Mouse (Mus musculus): ENCODE results near the gene Mr1. TPM values are rescaled to one million over a fixed set of nuclear protein-coding genes. Genes with fewer than 3 reads are reported as not detected.

Mr1 gene
- polyA plus RNA-seq, 1 experiment from 2014 or later, result 0.55 TPM

GRCm38 (mm10) chr1:155119719-155120118, 26.9 kb downstream of the Mr1 start:
- ATAC-seq (replicated peaks; ENCODE audit: low FRiP score) (no peak), DNase-seq (ENCODE audit: low spot score) (no peak)
- WGBS, result 86% methylated on average over 1 of the region's 1 CpGs
- Histone ChIP-seq H3K9me3 (ENCODE audit: control insufficient read depth, low read length) (no peaks in the 10 kb centered on the region), H3K4me1 (replicated peaks; ENCODE audit: control insufficient read depth, insufficient read depth, low read length) (no peaks in the 10 kb centered on the region), H3K4me2 (ENCODE audit: low read depth, low read length, severe bottlenecking) (no peak overlapping the region), H3K36me3 (ENCODE audit: control insufficient read depth, insufficient read depth, low read length) (no peaks in the 10 kb centered on the region), H3K27me3 (ENCODE audit: control insufficient read depth, insufficient read depth, low read length) (no peaks in the 10 kb centered on the region), H3K27ac (ENCODE audit: low read depth, low read length) (no peak overlapping the region), H3K4me3 (ENCODE audit: low read depth, low read length) (no peak overlapping the region), H3K9ac (ENCODE audit: low read length) (no peak overlapping the region)

GRCm38 (mm10) chr1:155113946-155114345, 32.7 kb downstream of the Mr1 start:
- DNase-seq (ENCODE audit: low spot score), result no peak
- Histone ChIP-seq H3K27ac (ENCODE audit: low read depth, low read length) (no peak overlapping the region), H3K36me3 (ENCODE audit: control insufficient read depth, insufficient read depth, low read length) (no peaks in the 10 kb centered on the region), H3K9ac (ENCODE audit: low read length) (no peak overlapping the region), H3K9me3 (ENCODE audit: control insufficient read depth, low read length) (no peaks in the 10 kb centered on the region), H3K4me3 (ENCODE audit: low read depth, low read length) (no peak overlapping the region), H3K27me3 (ENCODE audit: control insufficient read depth, insufficient read depth, low read length) (no peaks in the 10 kb centered on the region), H3K4me1 (replicated peaks; ENCODE audit: control insufficient read depth, insufficient read depth, low read length) (peaks cover 17% of the 10 kb centered on the region), H3K4me2 (ENCODE audit: low read depth, low read length, severe bottlenecking) (no peak overlapping the region)
- 10% methylated on average over 3 of the region's 3 CpGs for WGBS
- ATAC-seq (replicated peaks; ENCODE audit: low FRiP score), result no peak

DNA sequence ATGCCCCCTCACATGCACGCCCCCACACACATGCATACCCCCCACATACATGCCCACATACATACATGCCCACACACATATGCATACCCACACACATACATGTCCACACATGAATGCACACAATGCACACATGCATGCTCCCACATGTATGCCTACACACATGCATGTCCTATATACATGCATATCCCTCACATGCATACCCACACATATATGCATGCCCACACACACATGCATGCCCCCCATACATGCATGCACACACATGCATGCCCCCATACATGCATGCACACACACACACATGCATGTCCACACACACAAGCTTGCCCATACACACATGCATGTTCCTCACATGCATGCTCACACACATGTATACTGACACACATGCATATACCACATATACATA, 33.7 kb downstream of the Mr1 start:
- H3K9ac ChIP-seq (ENCODE audit: low read length), result no peak overlapping the region
- H3K9me3 ChIP-seq (ENCODE audit: control insufficient read depth, low read length), result no peaks in the 10 kb centered on the region
- H3K27ac ChIP-seq (ENCODE audit: low read depth, low read length), result no peak overlapping the region
- no peaks in the 10 kb centered on the region for H3K36me3 ChIP-seq (ENCODE audit: control insufficient read depth, insufficient read depth, low read length)
- no peak overlapping the region for H3K4me2 ChIP-seq (ENCODE audit: low read depth, low read length, severe bottlenecking)
- 95% methylated on average over 1 of the region's 1 CpGs for WGBS
- no peak overlapping the region for H3K4me3 ChIP-seq (ENCODE audit: low read depth, low read length)
- ATAC-seq (replicated peaks; ENCODE audit: low FRiP score) (no peak), DNase-seq (ENCODE audit: low spot score) (no peak)
- H3K4me1 ChIP-seq (replicated peaks; ENCODE audit: control insufficient read depth, insufficient read depth, low read length), result peaks cover 19% of the 10 kb centered on the region
- H3K27me3 ChIP-seq (ENCODE audit: control insufficient read depth, insufficient read depth, low read length), result no peaks in the 10 kb centered on the region

DNA sequence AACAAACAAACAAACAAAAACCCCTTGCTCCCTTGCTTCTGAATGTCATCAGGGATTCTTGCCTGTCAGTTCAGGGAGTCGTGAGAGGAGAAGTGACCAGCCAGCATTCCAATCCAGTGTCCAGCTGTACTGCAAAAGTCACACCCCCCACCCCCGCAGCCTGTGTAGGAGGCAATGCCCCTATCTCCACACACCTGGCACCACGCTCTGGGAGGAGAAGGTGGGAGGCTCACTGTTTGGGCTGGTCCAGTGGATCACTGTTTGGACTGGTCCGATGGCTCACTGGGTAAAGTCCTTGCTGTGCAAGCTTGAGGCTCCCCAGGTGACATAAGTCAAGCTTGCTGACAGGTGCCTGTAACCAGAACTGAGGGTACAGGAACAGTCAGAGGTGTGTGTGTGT, 34.5 kb downstream of the Mr1 start:
- Histone ChIP-seq H3K27me3 (ENCODE audit: control insufficient read depth, insufficient read depth, low read length) (no peaks in the 10 kb centered on the region), H3K4me3 (ENCODE audit: low read depth, low read length) (no peak overlapping the region), H3K9me3 (ENCODE audit: control insufficient read depth, low read length) (no peaks in the 10 kb centered on the region), H3K4me1 (replicated peaks; ENCODE audit: control insufficient read depth, insufficient read depth, low read length) (peaks cover 19% of the 10 kb centered on the region), H3K36me3 (ENCODE audit: control insufficient read depth, insufficient read depth, low read length) (no peaks in the 10 kb centered on the region), H3K27ac (ENCODE audit: low read depth, low read length) (no peak overlapping the region), H3K9ac (ENCODE audit: low read length) (no peak overlapping the region), H3K4me2 (ENCODE audit: low read depth, low read length, severe bottlenecking) (no peak overlapping the region)
- peak; percentile 44 for ATAC-seq (replicated peaks; ENCODE audit: low FRiP score)
- 20% methylated on average over 4 of the region's 4 CpGs for WGBS
- DNase-seq (ENCODE audit: low spot score), result no peak

DNA sequence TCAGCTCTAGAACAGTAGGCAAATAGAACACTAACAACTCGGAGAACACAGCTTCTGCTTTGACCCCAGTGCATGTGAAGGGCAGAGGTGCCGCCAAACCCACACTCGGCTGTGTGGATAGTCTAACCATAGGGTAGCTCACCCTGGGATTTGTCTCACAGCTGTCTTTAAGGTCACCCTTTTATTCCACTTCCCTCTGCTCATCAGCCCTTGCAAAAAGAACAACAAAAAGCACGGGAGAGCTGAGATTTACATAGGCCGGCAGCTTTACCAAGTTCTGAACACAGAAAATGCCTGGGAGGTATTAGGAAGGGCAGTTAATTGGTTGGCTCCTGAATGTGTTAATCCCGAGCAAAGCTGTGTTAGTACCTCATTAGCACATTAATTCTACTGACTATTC, 35.1 kb downstream of the Mr1 start:
- Histone ChIP-seq H3K27me3 (ENCODE audit: control insufficient read depth, insufficient read depth, low read length) (no peaks in the 10 kb centered on the region), H3K9me3 (ENCODE audit: control insufficient read depth, low read length) (no peaks in the 10 kb centered on the region), H3K27ac (ENCODE audit: low read depth, low read length) (no peak overlapping the region), H3K4me1 (replicated peaks; ENCODE audit: control insufficient read depth, insufficient read depth, low read length) (peaks cover 19% of the 10 kb centered on the region), H3K4me3 (ENCODE audit: low read depth, low read length) (no peak overlapping the region), H3K9ac (ENCODE audit: low read length) (no peak overlapping the region), H3K36me3 (ENCODE audit: control insufficient read depth, insufficient read depth, low read length) (no peaks in the 10 kb centered on the region), H3K4me2 (ENCODE audit: low read depth, low read length, severe bottlenecking) (no peak overlapping the region)
- DNase-seq (ENCODE audit: low spot score) (peak; percentile 60), ATAC-seq (replicated peaks; ENCODE audit: low FRiP score) (peak; percentile 79)
- 4% methylated on average over 6 of the region's 6 CpGs for WGBS

DNA sequence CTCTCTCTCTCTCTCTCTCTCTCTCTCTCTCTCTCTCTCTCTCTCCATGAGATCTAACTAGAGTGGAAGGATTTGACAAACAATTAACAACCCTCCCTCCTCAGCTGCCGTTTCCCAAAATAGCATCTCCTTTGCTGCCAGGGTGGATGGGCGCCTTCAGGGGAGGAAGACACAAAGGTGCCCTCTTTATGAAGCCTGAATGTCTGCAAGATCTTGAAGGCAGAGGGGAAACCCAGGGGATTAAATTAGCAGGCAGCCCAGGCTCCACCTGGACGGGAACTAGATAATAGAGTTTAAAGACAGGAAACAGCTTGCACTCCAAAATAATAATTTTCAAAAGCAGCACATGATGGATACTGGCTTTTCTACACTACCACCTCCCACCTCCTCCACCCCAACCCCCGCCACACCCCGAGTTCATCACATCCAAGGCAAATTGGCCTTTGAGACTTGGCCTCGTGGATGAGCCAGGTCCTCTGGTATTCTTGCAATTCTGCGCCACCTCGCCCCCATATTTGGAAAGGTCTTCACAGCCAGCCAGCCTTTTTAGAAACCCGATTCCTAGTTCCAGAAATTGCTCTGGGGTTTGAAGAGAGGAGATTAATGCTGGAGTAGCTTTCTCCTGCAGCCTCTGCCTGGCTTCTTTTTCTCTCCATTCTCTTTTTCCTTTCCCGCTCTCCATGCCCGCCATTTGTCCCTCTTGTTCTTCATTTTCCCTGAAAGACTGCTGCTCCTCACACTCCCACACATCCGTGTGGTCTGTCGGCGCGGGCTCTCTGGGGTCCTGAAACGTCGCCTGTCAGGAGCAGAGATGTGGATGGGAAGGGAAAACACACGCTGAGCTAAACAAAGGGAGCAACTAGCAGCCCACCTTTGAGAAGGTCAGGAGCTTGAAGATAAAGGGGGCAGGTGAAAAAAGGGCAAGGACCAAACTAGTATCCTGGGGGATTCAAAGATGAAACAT, 36.9 kb downstream of the Mr1 start:
- H3K27me3 ChIP-seq (ENCODE audit: control insufficient read depth, insufficient read depth, low read length), result no peaks in the 10 kb centered on the region
- no peak overlapping the region; the same call in 1 of the 2 replicates for H3K9ac ChIP-seq (ENCODE audit: low read length)
- DNase-seq (ENCODE audit: low spot score) (no peak), ATAC-seq (replicated peaks; ENCODE audit: low FRiP score) (no peak)
- no peak overlapping the region for H3K27ac ChIP-seq (ENCODE audit: low read depth, low read length)
- H3K4me2 ChIP-seq (ENCODE audit: low read depth, low read length, severe bottlenecking), result no peak overlapping the region
- 15% methylated on average over 18 of the region's 18 CpGs for WGBS
- no peaks in the 10 kb centered on the region for H3K36me3 ChIP-seq (ENCODE audit: control insufficient read depth, insufficient read depth, low read length)
- H3K4me1 ChIP-seq (replicated peaks; ENCODE audit: control insufficient read depth, insufficient read depth, low read length), result peaks cover 19% of the 10 kb centered on the region
- no peak overlapping the region for H3K4me3 ChIP-seq (ENCODE audit: low read depth, low read length)
- no peaks in the 10 kb centered on the region for H3K9me3 ChIP-seq (ENCODE audit: control insufficient read depth, low read length)

DNA sequence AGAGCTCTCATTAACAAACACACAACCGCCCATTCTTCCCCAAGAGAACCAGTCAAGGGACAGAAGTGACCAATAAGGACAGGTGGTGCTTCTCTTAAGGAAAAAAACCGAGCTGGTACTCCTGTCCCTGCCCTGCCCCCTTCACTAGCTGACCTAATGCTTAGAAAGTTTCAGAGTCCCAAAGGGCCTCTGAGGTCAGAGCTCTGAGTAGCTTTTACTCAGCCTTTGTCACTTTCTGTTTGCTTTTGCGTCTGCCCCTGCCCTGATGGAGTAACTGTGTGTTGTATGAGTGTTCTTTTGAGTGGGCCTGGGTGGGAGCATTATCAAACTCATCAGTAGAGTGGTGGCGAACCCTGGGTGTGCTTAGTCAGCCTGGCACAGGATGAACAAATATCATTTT, 38.2 kb downstream of the Mr1 start:
- ATAC-seq (replicated peaks; ENCODE audit: low FRiP score) (no peak), DNase-seq (ENCODE audit: low spot score) (no peak)
- WGBS, result 32% methylated on average over 4 of the region's 4 CpGs
- Histone ChIP-seq H3K4me2 (ENCODE audit: low read depth, low read length, severe bottlenecking) (no peak overlapping the region), H3K27ac (ENCODE audit: low read depth, low read length) (no peak overlapping the region), H3K36me3 (ENCODE audit: control insufficient read depth, insufficient read depth, low read length) (no peaks in the 10 kb centered on the region), H3K27me3 (ENCODE audit: control insufficient read depth, insufficient read depth, low read length) (no peaks in the 10 kb centered on the region), H3K9ac (ENCODE audit: low read length) (no peak overlapping the region), H3K4me1 (replicated peaks; ENCODE audit: control insufficient read depth, insufficient read depth, low read length) (peaks cover 16% of the 10 kb centered on the region), H3K9me3 (ENCODE audit: control insufficient read depth, low read length) (no peaks in the 10 kb centered on the region), H3K4me3 (ENCODE audit: low read depth, low read length) (no peak overlapping the region)

DNA sequence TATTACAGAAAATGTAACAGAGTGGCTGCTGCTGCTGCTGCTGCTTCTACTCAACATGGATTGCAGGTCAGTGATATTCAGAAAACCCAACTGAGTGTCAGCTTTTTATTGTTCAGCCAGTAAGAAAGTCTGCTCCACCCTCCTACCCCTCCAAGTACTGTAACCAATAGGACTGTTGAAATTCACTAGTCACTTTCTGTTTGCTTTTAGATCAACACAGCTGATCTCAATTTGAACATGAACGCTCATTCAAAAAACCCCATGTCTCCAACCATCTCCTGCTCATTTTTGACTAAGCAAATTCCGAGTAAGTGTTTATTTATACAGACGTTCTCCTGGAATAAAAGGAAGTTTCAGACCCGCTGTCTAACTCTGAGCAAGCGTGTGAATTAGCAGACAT, 38.8 kb downstream of the Mr1 start:
- no peaks in the 10 kb centered on the region for H3K36me3 ChIP-seq (ENCODE audit: control insufficient read depth, insufficient read depth, low read length)
- DNase-seq (ENCODE audit: low spot score) (no peak), ATAC-seq (replicated peaks; ENCODE audit: low FRiP score) (no peak)
- no peak overlapping the region for H3K4me3 ChIP-seq (ENCODE audit: low read depth, low read length)
- no peak overlapping the region for H3K9ac ChIP-seq (ENCODE audit: low read length)
- H3K9me3 ChIP-seq (ENCODE audit: control insufficient read depth, low read length), result no peaks in the 10 kb centered on the region
- H3K27me3 ChIP-seq (ENCODE audit: control insufficient read depth, insufficient read depth, low read length), result no peaks in the 10 kb centered on the region
- H3K4me2 ChIP-seq (ENCODE audit: low read depth, low read length, severe bottlenecking), result no peak overlapping the region
- H3K27ac ChIP-seq (ENCODE audit: low read depth, low read length), result no peak overlapping the region
- WGBS, result 62% methylated on average over 5 of the region's 5 CpGs
- H3K4me1 ChIP-seq (replicated peaks; ENCODE audit: control insufficient read depth, insufficient read depth, low read length), result peaks cover 16% of the 10 kb centered on the region; the same call in 1 of the 2 replicates

- no peak overlapping the region for H3K4me2 ChIP-seq (ENCODE audit: low read depth, low read length, severe bottlenecking)
- no peaks in the 10 kb centered on the region for H3K9me3 ChIP-seq (ENCODE audit: control insufficient read depth, low read length)
- DNase-seq (ENCODE audit: low spot score) (no peak), ATAC-seq (replicated peaks; ENCODE audit: low FRiP score) (no peak)
- no peak overlapping the region for H3K27ac ChIP-seq (ENCODE audit: low read depth, low read length)
- no peaks in the 10 kb centered on the region for H3K36me3 ChIP-seq (ENCODE audit: control insufficient read depth, insufficient read depth, low read length)
- no peak overlapping the region for H3K4me3 ChIP-seq (ENCODE audit: low read depth, low read length)
- H3K27me3 ChIP-seq (ENCODE audit: control insufficient read depth, insufficient read depth, low read length), result no peaks in the 10 kb centered on the region
- H3K4me1 ChIP-seq (replicated peaks; ENCODE audit: control insufficient read depth, insufficient read depth, low read length), result peaks cover 12% of the 10 kb centered on the region; the same call in 1 of the 2 replicates
- H3K9ac ChIP-seq (ENCODE audit: low read length), result no peak overlapping the region
- 73% methylated on average over 1 of the region's 1 CpGs for WGBS
Observed at GRCm38 (mm10) chr1:155106310-155106709, 40.3 kb downstream of the Mr1 start.

Measured in forebrain, embryonic 11.5 days (tissue).